Mouse (Mus musculus) erythroblast, embryonic 14.5 days (primary cell): ENCODE data around the gene Acad12.

Experiments used
- GATA1 ChIP-seq: IDR thresholded peaks from 2 replicates; pipeline ENCODE4 v1.6.1; 2012; ENCODE audit warnings: low read length, inconsistent platforms, mixed read lengths
- TAL1 ChIP-seq: IDR thresholded peaks from 3 replicates; pipeline ENCODE4 v1.6.1; 2012; ENCODE audit warnings: low read length, inconsistent platforms, mixed read lengths

- TF ChIP-seq GATA1 (0 out of 2 replicates have a peak, but pooled peaks have one; percentile 5), TAL1 (no peak)
Observed at GRCm38 (mm10) chr5:121547084-121547483, 71.7 kb downstream of the Acad12 start.
